Mouse (Mus musculus): ENCODE measurements around the gene Tssc4. TPM values are rescaled to one million over a fixed set of nuclear protein-coding genes. Genes with fewer than 3 reads are reported as not detected.
A peak's percentile ranks its signal among the peaks of the same experiment; 100 is the strongest.

Gene Tssc4
- polyA plus RNA-seq, 1 experiment from 2014 or later: 71.8 TPM

DNA sequence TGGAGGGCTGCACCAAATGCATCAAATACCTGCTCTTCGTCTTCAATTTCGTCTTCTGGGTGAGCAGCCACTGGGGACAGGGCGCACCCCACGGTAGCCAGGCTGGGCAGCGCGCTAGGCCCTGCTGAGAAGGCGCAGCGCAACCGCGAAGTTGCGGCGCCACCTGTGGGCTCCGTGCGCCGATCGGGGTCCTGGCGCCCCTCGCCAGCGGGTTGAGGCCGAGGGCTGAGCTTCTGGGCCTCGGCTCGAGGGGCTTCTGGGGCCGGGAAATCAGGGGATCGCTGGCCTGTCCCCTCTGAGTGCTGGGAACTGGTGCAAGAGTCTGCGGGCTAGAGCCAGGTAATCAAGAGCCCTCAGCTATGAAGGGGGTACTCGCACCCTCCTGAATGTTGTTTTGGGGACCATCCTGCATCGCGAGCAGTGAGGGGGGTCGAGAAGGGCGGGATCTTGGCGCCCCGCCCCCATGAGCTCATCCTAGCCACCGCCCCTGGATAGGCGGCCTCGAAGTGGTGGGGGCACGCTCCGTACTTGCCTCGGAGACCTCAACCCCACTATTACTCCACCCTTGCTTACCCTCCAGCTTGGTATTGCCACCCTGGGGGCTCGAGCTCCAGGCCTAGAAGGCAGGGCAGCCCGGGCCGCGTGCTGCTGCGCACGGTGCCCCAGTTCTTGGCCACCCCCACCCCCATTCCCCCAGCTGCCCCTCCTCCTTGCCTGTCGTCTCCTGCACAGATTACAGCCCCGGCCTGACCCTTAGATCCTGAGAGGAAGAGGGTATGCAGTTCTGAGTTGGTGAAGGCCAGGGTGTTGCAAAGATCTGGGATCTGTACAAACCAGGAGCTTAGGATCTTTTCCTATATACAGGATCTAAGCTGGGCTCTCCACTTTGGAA lies 15.8 kb upstream of the Tssc4 start:
- peak overlapping the region; percentile 60 for H3K27ac ChIP-seq (ENCODE audit: low read depth, low read length)
- no peaks in the 10 kb centered on the region for H3K9me3 ChIP-seq (ENCODE audit: control insufficient read depth, low read length)
- peak overlapping the region; percentile 86 for H3K4me2 ChIP-seq (ENCODE audit: low read depth, low read length)
- peak overlapping the region; percentile 78 for H3K9ac ChIP-seq (replicated peaks; ENCODE audit: low read depth, low read length)
- H3K4me1 ChIP-seq (ENCODE audit: control insufficient read depth, insufficient read depth, low read length): peaks cover 29% of the 10 kb centered on the region
- no peaks in the 10 kb centered on the region for H3K27me3 ChIP-seq (ENCODE audit: control insufficient read depth, insufficient read depth, low read length)
- ATAC-seq (ENCODE audit: low read depth): peak; percentile 76
- WGBS: under 1% methylated on average over 43 of the region's 46 CpGs
- peak overlapping the region; percentile 64 for H3K4me3 ChIP-seq (ENCODE audit: low read depth, low read length)
- no peaks in the 10 kb centered on the region for H3K36me3 ChIP-seq (ENCODE audit: control insufficient read depth, insufficient read depth, low read length)

- peak overlapping the region; percentile 86 for H3K4me2 ChIP-seq (ENCODE audit: low read depth, low read length)
- ATAC-seq (ENCODE audit: low read depth): no peak
- peaks cover 34% of the 10 kb centered on the region for H3K4me1 ChIP-seq (ENCODE audit: control insufficient read depth, insufficient read depth, low read length)
- no peaks in the 10 kb centered on the region for H3K27me3 ChIP-seq (ENCODE audit: control insufficient read depth, insufficient read depth, low read length)
- 68% methylated on average over 11 of the region's 11 CpGs for WGBS
- H3K9me3 ChIP-seq (ENCODE audit: control insufficient read depth, low read length): no peaks in the 10 kb centered on the region
- peak overlapping the region; percentile 78 for H3K9ac ChIP-seq (replicated peaks; ENCODE audit: low read depth, low read length)
- H3K4me3 ChIP-seq (ENCODE audit: low read depth, low read length): peak overlapping the region; percentile 64
- no peaks in the 10 kb centered on the region for H3K36me3 ChIP-seq (ENCODE audit: control insufficient read depth, insufficient read depth, low read length)
- no peak overlapping the region for H3K27ac ChIP-seq (ENCODE audit: low read depth, low read length)
These were observed 15.0 kb upstream of the Tssc4 start for GRCm38 (mm10) chr7:143053961-143054611.

DNA sequence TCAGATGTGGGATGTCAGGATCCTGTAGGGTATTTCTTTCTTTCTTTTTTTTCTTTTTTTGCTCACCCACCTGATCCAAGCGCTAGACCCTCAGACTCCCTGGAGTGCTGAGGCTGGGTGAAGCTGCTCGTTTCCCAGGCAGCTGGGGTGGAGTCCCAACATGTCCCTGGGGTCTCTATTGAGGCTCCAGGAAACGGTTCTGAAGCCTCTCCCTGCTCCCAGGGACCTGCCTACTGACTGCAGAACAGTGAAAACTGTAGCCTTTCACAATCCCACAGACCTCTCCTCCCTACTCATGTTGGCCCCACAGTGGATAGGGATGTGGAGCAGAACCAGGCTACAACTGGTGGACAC lies 14.5 kb upstream of the Tssc4 start:
- no peaks in the 10 kb centered on the region for H3K36me3 ChIP-seq (ENCODE audit: control insufficient read depth, insufficient read depth, low read length)
- H3K27ac ChIP-seq (ENCODE audit: low read depth, low read length): no peak overlapping the region
- H3K4me3 ChIP-seq (ENCODE audit: low read depth, low read length): peak overlapping the region; percentile 64; the same call in 1 of the 2 replicates
- H3K27me3 ChIP-seq (ENCODE audit: control insufficient read depth, insufficient read depth, low read length): no peaks in the 10 kb centered on the region
- no peak for ATAC-seq (ENCODE audit: low read depth)
- H3K9ac ChIP-seq (replicated peaks; ENCODE audit: low read depth, low read length): peak overlapping the region; percentile 17; the same call in 1 of the 2 replicates
- H3K9me3 ChIP-seq (ENCODE audit: control insufficient read depth, low read length): no peaks in the 10 kb centered on the region
- H3K4me2 ChIP-seq (ENCODE audit: low read depth, low read length): peak overlapping the region; percentile 86
- H3K4me1 ChIP-seq (ENCODE audit: control insufficient read depth, insufficient read depth, low read length): peaks cover 35% of the 10 kb centered on the region
- WGBS: 38% methylated on average over 3 of the region's 3 CpGs

GRCm38 (mm10) chr7:143055001-143055400 lies 14.0 kb upstream of the Tssc4 start:
- Histone ChIP-seq H3K9me3 (ENCODE audit: control insufficient read depth, low read length) (no peaks in the 10 kb centered on the region), H3K4me1 (ENCODE audit: control insufficient read depth, insufficient read depth, low read length) (peaks cover 35% of the 10 kb centered on the region), H3K4me3 (ENCODE audit: low read depth, low read length) (peak overlapping the region; percentile 1; the same call in 1 of the 2 replicates), H3K36me3 (ENCODE audit: control insufficient read depth, insufficient read depth, low read length) (no peaks in the 10 kb centered on the region), H3K9ac (replicated peaks; ENCODE audit: low read depth, low read length) (0 out of 2 replicates have a peak overlapping the region, but pooled peaks have one; percentile 17), H3K27ac (ENCODE audit: low read depth, low read length) (no peak overlapping the region), H3K27me3 (ENCODE audit: control insufficient read depth, insufficient read depth, low read length) (no peaks in the 10 kb centered on the region), H3K4me2 (ENCODE audit: low read depth, low read length) (peak overlapping the region; percentile 86)
- WGBS: 85% methylated on average over 3 of the region's 3 CpGs
- ATAC-seq (ENCODE audit: low read depth): no peak

GRCm38 (mm10) chr7:143055499-143056186 lies 13.4 kb upstream of the Tssc4 start:
- H3K27ac ChIP-seq (ENCODE audit: low read depth, low read length): no peak overlapping the region
- H3K4me2 ChIP-seq (ENCODE audit: low read depth, low read length): peak overlapping the region; percentile 86; the same call in 1 of the 2 replicates

DNA sequence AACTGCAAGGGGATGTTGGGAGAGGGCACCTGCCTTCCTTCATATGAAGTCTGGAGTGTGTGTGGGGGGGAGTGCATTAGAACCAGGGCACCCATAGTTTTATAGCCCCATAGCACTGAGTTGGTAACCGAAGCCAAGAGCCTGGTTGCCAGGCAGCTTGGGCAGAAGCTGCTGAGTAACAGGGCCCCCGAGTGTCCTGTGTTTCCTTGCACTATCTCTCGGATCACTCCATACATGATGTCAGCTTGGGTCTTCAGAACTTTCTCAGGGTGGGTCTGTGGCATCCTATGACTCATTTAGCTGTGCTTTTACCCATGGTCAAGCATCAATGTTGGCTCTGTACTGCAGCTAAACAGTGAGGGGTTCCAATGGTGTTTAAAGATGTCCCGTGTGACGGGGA lies 12.0 kb upstream of the Tssc4 start:
- ATAC-seq (ENCODE audit: low read depth): no peak

More at GRCm38 (mm10) chr7:143055499-143056186, 13.4 kb upstream of the Tssc4 start:
- peak overlapping the region; percentile 9; the same call in 1 of the 2 replicates for H3K4me3 ChIP-seq (ENCODE audit: low read depth, low read length)
- ATAC-seq (ENCODE audit: low read depth): no peak
- no peaks in the 10 kb centered on the region for H3K36me3 ChIP-seq (ENCODE audit: control insufficient read depth, insufficient read depth, low read length)
- no peaks in the 10 kb centered on the region for H3K9me3 ChIP-seq (ENCODE audit: control insufficient read depth, low read length)
- 78% methylated on average over 11 of the region's 11 CpGs for WGBS
- H3K4me1 ChIP-seq (ENCODE audit: control insufficient read depth, insufficient read depth, low read length): peaks cover 35% of the 10 kb centered on the region
- H3K9ac ChIP-seq (replicated peaks; ENCODE audit: low read depth, low read length): peak overlapping the region; percentile 16; the same call in 1 of the 2 replicates
- H3K27me3 ChIP-seq (ENCODE audit: control insufficient read depth, insufficient read depth, low read length): no peaks in the 10 kb centered on the region

GRCm38 (mm10) chr7:143057667-143058220 lies 11.3 kb upstream of the Tssc4 start:
- H3K4me3 ChIP-seq (ENCODE audit: low read depth, low read length): no peak overlapping the region
- no peaks in the 10 kb centered on the region for H3K27me3 ChIP-seq (ENCODE audit: control insufficient read depth, insufficient read depth, low read length)
- 86% methylated on average over 9 of the region's 9 CpGs for whole genome bisulfite sequencing
- H3K4me1 ChIP-seq (ENCODE audit: control insufficient read depth, insufficient read depth, low read length): peaks cover 35% of the 10 kb centered on the region
- peaks cover 5% of the 10 kb centered on the region for H3K36me3 ChIP-seq (ENCODE audit: control insufficient read depth, insufficient read depth, low read length)
- no peak overlapping the region for H3K4me2 ChIP-seq (ENCODE audit: low read depth, low read length)
- no peak for ATAC-seq (ENCODE audit: low read depth)
- peak overlapping the region; percentile 35; the same call in 1 of the 2 replicates for H3K27ac ChIP-seq (ENCODE audit: low read depth, low read length)
- H3K9ac ChIP-seq (replicated peaks; ENCODE audit: low read depth, low read length): no peak overlapping the region
- H3K9me3 ChIP-seq (ENCODE audit: control insufficient read depth, low read length): no peaks in the 10 kb centered on the region

More for the DNA sequence above, 12.0 kb upstream of the Tssc4 start:
- 88% methylated on average over 5 of the region's 5 CpGs for WGBS
- Histone ChIP-seq H3K36me3 (ENCODE audit: control insufficient read depth, insufficient read depth, low read length) (no peaks in the 10 kb centered on the region), H3K9me3 (ENCODE audit: control insufficient read depth, low read length) (no peaks in the 10 kb centered on the region), H3K27me3 (ENCODE audit: control insufficient read depth, insufficient read depth, low read length) (no peaks in the 10 kb centered on the region), H3K9ac (replicated peaks; ENCODE audit: low read depth, low read length) (no peak overlapping the region), H3K27ac (ENCODE audit: low read depth, low read length) (no peak overlapping the region), H3K4me3 (ENCODE audit: low read depth, low read length) (no peak overlapping the region), H3K4me2 (ENCODE audit: low read depth, low read length) (no peak overlapping the region), H3K4me1 (ENCODE audit: control insufficient read depth, insufficient read depth, low read length) (peaks cover 35% of the 10 kb centered on the region)

DNA sequence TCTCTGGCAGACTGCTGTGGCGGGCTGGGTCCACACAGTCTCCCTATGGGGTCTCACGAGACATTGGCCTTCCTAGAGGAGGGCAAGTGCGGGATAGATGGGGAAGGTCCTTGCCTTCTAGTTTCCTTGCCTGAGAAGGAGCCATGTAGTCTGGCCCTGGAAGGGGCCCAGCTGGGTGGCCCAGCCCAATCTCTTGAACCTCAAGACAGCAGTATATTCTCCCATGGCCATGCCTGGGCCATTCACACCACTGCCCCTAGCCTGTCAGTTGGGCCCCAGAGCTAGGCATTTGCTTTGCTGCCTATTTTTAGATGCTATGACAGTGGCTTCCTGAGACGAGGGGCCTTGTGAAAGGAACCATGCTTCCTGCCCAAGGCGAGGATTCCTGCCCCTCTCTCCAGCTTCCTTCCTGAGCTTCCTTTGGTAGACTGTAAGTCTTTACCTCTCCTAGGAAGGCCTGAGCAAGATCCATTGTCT lies 10.8 kb upstream of the Tssc4 start:
- peak overlapping the region; percentile 35; the same call in 1 of the 2 replicates for H3K27ac ChIP-seq (ENCODE audit: low read depth, low read length)
- H3K4me1 ChIP-seq (ENCODE audit: control insufficient read depth, insufficient read depth, low read length): peaks cover 35% of the 10 kb centered on the region
- WGBS: 86% methylated on average over 5 of the region's 5 CpGs

More for the DNA sequence above, 10.8 kb upstream of the Tssc4 start:
- H3K4me3 ChIP-seq (ENCODE audit: low read depth, low read length): no peak overlapping the region
- ATAC-seq (ENCODE audit: low read depth): no peak
- H3K36me3 ChIP-seq (ENCODE audit: control insufficient read depth, insufficient read depth, low read length): peaks cover 8% of the 10 kb centered on the region
- H3K4me2 ChIP-seq (ENCODE audit: low read depth, low read length): no peak overlapping the region
- H3K27me3 ChIP-seq (ENCODE audit: control insufficient read depth, insufficient read depth, low read length): no peaks in the 10 kb centered on the region
- no peak overlapping the region for H3K9ac ChIP-seq (replicated peaks; ENCODE audit: low read depth, low read length)
- no peaks in the 10 kb centered on the region for H3K9me3 ChIP-seq (ENCODE audit: control insufficient read depth, low read length)
